Mouse (Mus musculus): ENCODE measurements around the gene Il5ra. TPM values are rescaled to one million over a fixed set of nuclear protein-coding genes. Genes with fewer than 3 reads are reported as not detected.

Gene Il5ra
- polyA plus RNA-seq, 1 experiment from 2014 or later: not detected

GRCm38 (mm10) chr6:106729682-106730314 lies 19.0 kb downstream of the Il5ra start:
- Histone ChIP-seq H3K36me3 (no peaks in the 10 kb centered on the region), H3K4me3 (no peak overlapping the region), H3K9me3 (no peaks in the 10 kb centered on the region), H3K4me2 (replicated peaks) (no peak overlapping the region), H3K9ac (no peak overlapping the region), H3K4me1 (no peaks in the 10 kb centered on the region), H3K27me3 (no peaks in the 10 kb centered on the region), H3K27ac (no peak overlapping the region)
- WGBS: 80% methylated on average over 4 of the region's 4 CpGs
- no peak for ATAC-seq (ENCODE audit: low FRiP score, low read depth)

GRCm38 (mm10) chr6:106727703-106728102 lies 21.1 kb downstream of the Il5ra start:
- ATAC-seq (ENCODE audit: low FRiP score, low read depth): no peak
- Histone ChIP-seq H3K4me1 (no peaks in the 10 kb centered on the region), H3K4me2 (replicated peaks) (no peak overlapping the region), H3K9ac (no peak overlapping the region), H3K4me3 (no peak overlapping the region), H3K9me3 (no peaks in the 10 kb centered on the region), H3K27me3 (no peaks in the 10 kb centered on the region), H3K27ac (no peak overlapping the region), H3K36me3 (no peaks in the 10 kb centered on the region)
- WGBS: 73% methylated on average over 1 of the region's 1 CpGs

- Histone ChIP-seq H3K9ac (no peak overlapping the region), H3K27ac (no peak overlapping the region), H3K4me1 (no peaks in the 10 kb centered on the region), H3K4me2 (replicated peaks) (no peak overlapping the region), H3K27me3 (no peaks in the 10 kb centered on the region), H3K36me3 (no peaks in the 10 kb centered on the region), H3K9me3 (no peaks in the 10 kb centered on the region), H3K4me3 (no peak overlapping the region)
- no peak for ATAC-seq (ENCODE audit: low FRiP score, low read depth)
- 83% methylated on average over 6 of the region's 6 CpGs for WGBS
These were observed 22.8 kb downstream of the Il5ra start for GRCm38 (mm10) chr6:106726078-106726477.

GRCm38 (mm10) chr6:106725642-106726041 lies 23.2 kb downstream of the Il5ra start:
- no peak for ATAC-seq (ENCODE audit: low FRiP score, low read depth)

GRCm38 (mm10) chr6:106705506-106706035 lies 43.3 kb downstream of the Il5ra start:
- Histone ChIP-seq H3K4me2 (replicated peaks) (no peak overlapping the region), H3K9me3 (no peaks in the 10 kb centered on the region), H3K27me3 (no peaks in the 10 kb centered on the region), H3K27ac (no peak overlapping the region), H3K36me3 (no peaks in the 10 kb centered on the region), H3K4me3 (no peak overlapping the region), H3K4me1 (no peaks in the 10 kb centered on the region), H3K9ac (no peak overlapping the region)
- ATAC-seq (ENCODE audit: low FRiP score, low read depth): peak; percentile 71; the same call in 1 of the 2 replicates
- 52% methylated on average over 3 of the region's 3 CpGs for WGBS

More at GRCm38 (mm10) chr6:106725642-106726041, 23.2 kb downstream of the Il5ra start:
- Histone ChIP-seq H3K4me2 (replicated peaks) (no peak overlapping the region), H3K9ac (no peak overlapping the region), H3K4me3 (no peak overlapping the region), H3K9me3 (no peaks in the 10 kb centered on the region), H3K27me3 (no peaks in the 10 kb centered on the region), H3K36me3 (no peaks in the 10 kb centered on the region), H3K27ac (no peak overlapping the region), H3K4me1 (no peaks in the 10 kb centered on the region)
- WGBS: 84% methylated on average over 4 of the region's 4 CpGs

- H3K4me1 ChIP-seq: no peaks in the 10 kb centered on the region
- WGBS: 80% methylated on average over 3 of the region's 3 CpGs
- no peak overlapping the region for H3K4me3 ChIP-seq
- no peak overlapping the region for H3K9ac ChIP-seq
- H3K27me3 ChIP-seq: no peaks in the 10 kb centered on the region
- ATAC-seq (ENCODE audit: low FRiP score, low read depth): no peak
- H3K4me2 ChIP-seq (replicated peaks): no peak overlapping the region
- H3K36me3 ChIP-seq: no peaks in the 10 kb centered on the region
- H3K27ac ChIP-seq: no peak overlapping the region
- H3K9me3 ChIP-seq: no peaks in the 10 kb centered on the region
These were observed 46.9 kb downstream of the Il5ra start for GRCm38 (mm10) chr6:106701931-106702330.

GRCm38 (mm10) chr6:106675581-106675980 lies 73.3 kb downstream of the Il5ra start:
- H3K27ac ChIP-seq: no peak overlapping the region
- no peaks in the 10 kb centered on the region for H3K36me3 ChIP-seq
- H3K9ac ChIP-seq: no peak overlapping the region
- no peaks in the 10 kb centered on the region for H3K27me3 ChIP-seq
- no peak for ATAC-seq (ENCODE audit: low FRiP score, low read depth)
- no peak overlapping the region for H3K4me3 ChIP-seq
- no peak overlapping the region for H3K4me2 ChIP-seq (replicated peaks)
- WGBS: 83% methylated on average over 8 of the region's 8 CpGs
- H3K4me1 ChIP-seq: 0 out of 2 replicates have a peak, but pooled peaks cover 4% of the 10 kb centered on the region
- H3K9me3 ChIP-seq: no peaks in the 10 kb centered on the region

GRCm38 (mm10) chr6:106663780-106664651 lies 84.8 kb downstream of the Il5ra start:
- Histone ChIP-seq H3K4me1 (no peaks in the 10 kb centered on the region), H3K36me3 (no peaks in the 10 kb centered on the region), H3K4me2 (replicated peaks) (no peak overlapping the region), H3K9me3 (no peaks in the 10 kb centered on the region), H3K9ac (no peak overlapping the region), H3K27ac (no peak overlapping the region), H3K4me3 (no peak overlapping the region), H3K27me3 (no peaks in the 10 kb centered on the region)
- no peak for ATAC-seq (ENCODE audit: low FRiP score, low read depth)
- WGBS: 34% methylated on average over 6 of the region's 6 CpGs

Other genes starting within 250 kb of the Il5ra start
- gene Trnt1, start 20.1 kb upstream of the Il5ra start, polyA plus RNA-seq (2015; fragmentation: Nextera tagmentation; extraction: Ambion mirVana): 63.7 and 66.9 TPM in 2 replicates
- gene Crbn, start 51.0 kb upstream of the Il5ra start, polyA plus RNA-seq (2015; fragmentation: Nextera tagmentation; extraction: Ambion mirVana): 49.7 and 51.3 TPM in 2 replicates

Data from limb, embryonic 13.5 days (tissue).